Mouse (Mus musculus) spleen, postnatal 10 days (tissue): Measurements from ENCODE around the gene Rhoa.
"Not testable (repeated sequence)": the region's sequence is repeated elsewhere in the genome, so short reads cannot be mapped to it uniquely, and the experiment has no call there.

Experiments
- DNase-seq, 2 experiments: peaks; one replicate each; pipeline ENCODE4 v3.0.0; 2021 to 2022; ENCODE audit warnings: low spot score in 2 of 2

Gene Rhoa

DNA sequence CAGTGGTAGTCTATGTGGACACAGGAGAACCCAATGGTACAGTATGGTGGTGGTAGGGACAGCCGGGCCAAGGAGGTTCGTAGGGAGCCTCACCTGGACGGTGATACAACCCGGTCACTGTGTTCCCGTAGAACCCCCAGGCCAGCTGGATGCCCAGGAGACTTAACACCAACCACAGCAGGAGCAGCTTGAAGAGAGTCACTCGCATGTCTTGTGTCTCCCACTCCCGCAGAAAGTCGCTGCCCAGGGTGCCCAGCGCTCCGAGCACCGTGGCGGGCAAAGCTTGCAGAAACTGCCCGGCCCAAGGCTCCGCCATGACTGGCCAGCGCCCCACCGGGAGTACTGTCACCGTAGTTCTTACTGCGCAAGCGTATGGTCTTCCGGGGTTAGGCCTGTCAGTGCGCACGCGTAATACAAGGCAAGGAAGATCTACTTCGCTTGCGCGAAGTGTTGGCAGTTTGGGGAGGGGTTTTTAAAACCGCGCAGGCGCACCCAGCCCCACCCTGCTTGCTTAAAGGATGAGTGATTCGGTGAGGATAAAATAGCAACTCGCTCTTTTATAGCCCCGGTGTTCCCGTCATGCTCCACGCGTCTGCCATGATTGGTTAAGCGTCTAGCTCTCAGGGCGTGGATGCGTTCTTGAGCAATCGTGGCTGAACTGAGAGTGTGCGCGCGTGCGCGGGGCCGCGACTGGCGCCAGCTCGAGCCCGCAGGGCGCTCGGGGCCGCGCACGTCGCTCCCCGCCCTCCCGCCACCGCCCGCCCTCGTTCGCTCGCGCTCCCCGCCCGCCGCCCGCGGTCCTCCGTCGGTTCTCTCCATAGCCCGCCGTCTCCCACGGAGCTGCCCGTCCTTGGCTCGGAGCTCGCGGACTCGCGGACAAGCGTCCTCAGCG, at the start of gene Rhoa, which contains the start of gene Tcta:
TSS of gene Rhoa (plus strand) at position 501 of the 892 bp plus-strand sequence.
TSS of gene Tcta (minus strand) at position 532 of the 892 bp plus-strand sequence.
- peak; percentile 96 to 97 for DNase-seq

DNA sequence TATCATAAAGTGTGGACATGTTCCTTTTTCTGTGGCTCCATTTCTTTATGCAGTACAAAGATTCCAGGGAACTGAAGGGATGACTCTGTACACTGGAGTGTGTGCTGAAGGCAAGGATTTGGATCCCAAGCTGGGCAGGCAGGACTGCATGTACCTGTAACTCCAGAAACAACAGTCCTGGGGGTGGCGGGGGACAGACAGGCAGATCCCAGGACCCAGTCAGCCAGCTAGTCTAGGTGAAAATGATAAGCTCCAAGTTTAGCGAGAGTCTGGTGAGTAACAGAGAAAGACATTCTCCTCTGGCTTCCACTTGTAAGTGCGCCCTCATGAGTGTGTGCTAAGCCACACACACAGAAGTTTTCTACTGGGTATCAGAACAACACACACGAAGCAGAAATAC, 45.4 kb upstream of the Rhoa start:
- no peak for DNase-seq

DNA sequence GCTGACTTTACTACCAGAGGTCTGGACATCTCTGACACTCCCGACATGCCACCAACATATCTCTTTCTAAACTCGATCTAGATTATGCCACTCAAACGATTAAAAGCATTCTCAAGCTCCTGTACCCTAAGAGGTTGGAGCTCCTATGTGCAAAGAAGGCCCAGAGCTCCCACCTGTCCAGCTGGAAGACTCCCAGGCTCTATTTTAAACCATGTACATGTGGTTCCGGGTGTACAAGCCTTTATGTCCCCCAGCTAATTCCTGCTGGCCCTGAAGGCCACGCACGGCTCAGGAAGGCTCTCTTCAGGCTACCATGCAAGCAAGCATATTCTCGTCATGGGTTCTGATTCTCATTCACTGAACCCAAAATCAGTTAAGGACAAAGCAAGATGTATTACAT, 44.1 kb upstream of the Rhoa start:
- no peak for DNase-seq

DNA sequence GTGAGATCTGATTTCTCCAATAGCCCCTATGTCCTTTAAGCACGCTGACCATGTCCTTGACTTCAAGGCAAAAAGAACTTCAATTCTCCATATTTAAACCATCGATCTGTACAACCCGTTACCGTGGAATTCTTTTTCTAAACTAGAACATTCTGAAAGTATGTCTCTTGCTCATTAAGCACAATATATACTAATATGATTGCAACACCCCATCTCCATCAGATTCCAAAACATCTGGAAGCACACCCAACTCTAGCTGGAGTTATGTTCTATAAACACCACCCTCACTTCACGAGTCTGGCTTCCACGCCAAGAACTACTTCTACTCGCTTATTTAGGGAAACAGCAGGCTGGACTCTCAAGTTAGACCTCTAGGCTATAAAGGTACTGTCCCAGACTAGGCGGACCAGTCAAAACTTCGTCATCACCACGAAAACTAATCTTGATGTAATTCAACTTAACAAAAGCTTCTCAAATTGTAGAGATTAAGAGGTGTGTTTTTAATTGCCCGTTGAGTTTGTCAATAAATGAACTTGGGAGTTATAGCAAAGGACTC, 43.4 kb upstream of the Rhoa start:
- DNase-seq = no peak

DNA sequence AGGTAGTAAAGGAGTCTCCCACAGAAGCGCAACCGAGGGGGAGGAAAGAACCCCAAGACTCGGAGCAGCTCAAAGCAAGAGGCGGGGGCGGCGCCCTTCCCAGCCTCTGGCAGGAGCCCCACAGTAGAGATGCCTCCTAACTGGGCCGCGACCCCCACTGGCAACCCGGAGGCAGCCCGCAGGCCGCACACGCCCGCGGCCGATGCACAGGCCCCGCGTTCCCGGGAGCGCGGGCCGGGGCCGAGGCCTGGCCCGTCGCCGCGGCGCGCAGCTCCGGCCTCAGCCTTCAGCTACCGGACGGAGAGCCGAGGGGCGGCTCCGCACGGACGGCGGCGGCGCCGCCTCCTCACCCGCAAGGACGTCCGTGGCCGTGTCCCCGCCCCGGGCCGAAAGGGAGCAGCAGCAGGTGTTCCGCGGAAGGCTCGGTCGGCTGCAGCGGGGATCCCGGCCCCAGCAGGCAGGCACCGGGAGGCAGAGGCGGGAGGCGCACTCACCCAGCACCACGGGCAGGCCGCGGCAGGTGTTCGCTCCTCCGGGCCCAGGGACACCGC, 42.7 kb upstream of the Rhoa start:
- DNase-seq = no peak

DNA sequence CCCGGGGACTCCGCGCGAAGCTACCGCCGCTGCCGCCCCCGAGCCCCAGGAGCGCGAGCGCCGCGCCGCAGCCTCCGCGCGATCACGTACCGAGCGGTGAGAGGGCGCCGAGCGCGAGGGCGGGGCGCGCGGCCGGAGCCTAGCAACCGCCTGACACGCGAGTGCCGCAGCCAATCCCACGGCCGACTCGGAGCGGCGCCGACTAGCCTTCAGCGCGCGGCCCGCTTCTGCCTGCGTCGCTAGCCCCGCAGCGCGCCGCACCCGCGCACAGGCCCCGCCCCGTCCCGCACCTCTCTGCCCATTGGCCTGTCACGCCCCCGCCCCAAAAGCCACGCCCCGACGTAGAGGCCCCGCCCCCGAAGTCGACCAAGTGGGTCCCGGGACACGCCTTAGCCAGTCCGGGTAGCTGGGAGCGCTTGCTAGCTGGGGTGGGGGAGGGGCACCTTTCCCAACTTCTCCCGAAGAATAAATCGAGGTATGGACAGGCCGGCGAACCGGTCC, 42.2 kb upstream of the Rhoa start, which contains the start of gene Dag1:
TSS of gene Dag1 (minus strand) at position 269 of the 501 bp plus-strand sequence.
- DNase-seq = peak; percentile 98 to 99

DNA sequence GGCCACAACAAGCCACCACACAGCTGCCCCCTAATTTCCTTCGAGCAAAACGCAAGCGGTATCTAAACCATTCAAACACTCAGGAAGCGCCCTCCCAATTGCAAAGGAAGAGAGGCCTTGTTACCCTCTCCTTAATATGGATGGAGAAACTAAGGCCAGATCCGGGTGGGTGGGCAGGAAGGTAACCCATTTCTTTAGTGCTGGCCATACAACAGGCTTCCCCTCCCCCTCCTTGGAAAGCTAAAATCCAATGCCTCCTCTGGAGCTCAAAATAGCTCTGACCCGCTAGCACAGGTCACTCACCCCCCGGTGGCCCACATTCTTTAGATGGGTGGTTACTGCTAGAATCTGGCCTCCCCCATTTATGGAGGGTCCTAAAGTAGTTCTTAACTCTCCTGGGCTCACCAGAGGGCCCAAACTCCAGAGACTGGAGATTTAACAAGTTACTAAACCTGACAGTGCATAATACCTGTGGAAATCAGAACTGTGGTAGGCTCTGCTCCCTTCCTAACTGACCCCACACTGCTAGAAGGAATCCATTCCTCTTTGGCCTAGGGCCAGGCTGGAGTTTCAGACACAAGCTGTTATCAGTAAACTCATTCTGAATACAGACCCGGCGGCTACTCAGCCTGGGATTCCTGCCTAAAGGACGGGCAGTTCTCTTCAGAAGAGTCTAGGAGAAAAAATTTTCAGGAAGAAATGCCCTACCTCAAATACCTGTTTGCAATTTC, 41.6 kb upstream of the Rhoa start:
- peak in 1 of 2 experiments; percentile 36 for DNase-seq

DNA sequence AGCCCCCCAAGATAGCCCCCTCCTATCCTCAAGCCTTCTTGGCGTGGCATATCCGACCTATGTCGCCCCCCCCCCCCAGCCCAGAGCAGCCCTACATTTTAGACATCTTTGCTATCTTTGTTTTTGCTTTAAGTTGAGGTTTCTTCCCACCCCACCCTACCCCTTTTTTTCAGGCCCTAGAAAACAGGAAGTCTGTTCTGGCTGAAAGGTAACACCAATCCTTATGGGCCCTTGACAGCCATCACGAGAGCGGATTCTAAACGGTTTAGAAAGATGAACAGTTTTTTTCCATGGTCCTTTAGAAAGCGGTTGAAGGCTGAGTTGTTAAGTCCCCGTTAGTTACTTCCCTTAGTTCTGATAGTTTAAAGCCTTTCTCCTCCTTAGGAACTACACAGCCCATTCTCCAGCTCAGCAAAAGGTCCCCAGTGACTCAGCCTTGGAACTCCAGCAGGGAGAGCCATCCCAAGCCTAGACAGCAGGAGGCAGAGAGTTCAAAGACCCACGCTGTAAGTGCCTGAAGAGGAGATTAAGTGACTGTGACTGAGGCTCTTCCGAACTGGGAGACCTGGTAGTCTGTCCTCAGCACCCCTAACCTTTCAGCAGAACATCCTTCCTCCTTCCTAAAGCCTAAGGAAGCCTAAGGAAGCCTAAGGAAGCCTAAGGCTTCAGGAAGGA, 39.5 kb upstream of the Rhoa start:
- no peak for DNase-seq

DNA sequence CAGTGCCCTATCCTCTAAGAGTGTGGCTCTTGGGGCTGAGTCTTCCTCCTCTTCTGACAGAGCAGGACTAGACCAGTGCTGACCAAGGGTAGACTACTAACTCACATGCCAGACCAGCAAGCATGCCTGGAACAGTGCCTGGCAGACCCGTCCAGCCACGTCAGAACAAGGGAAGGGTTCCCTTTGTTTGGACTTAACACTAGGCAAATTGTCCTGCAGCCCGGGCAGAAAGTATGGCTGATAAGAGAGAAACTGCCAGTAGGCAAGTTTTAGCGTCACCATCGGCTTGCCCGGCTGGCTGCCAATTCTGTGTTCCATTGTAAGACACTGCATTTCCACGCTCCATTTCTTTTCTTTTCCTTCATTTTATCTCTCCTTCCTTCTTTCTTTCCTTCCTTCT, 38.2 kb upstream of the Rhoa start:
- DNase-seq = no peak

DNA sequence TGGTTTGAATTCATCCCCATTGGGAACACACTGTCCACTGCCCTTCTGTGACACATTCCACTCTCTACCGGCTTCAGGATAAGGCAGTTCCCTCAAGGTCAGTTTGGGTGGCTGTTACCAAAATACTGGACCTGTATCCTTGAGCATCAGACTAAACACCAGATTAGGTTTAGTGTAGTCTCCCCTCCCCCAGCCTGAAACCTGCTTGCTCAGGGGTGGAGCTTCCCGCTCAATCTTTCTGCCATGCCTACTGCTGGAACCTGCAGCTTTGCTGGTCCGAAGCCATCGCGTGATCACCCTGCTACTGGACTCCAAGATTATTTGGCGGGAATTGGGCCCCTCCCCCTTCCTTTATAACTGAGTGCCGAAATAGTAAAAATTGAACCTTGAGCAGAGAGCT, 37.2 kb upstream of the Rhoa start:
- DNase-seq = not testable (repeated sequence)

DNA sequence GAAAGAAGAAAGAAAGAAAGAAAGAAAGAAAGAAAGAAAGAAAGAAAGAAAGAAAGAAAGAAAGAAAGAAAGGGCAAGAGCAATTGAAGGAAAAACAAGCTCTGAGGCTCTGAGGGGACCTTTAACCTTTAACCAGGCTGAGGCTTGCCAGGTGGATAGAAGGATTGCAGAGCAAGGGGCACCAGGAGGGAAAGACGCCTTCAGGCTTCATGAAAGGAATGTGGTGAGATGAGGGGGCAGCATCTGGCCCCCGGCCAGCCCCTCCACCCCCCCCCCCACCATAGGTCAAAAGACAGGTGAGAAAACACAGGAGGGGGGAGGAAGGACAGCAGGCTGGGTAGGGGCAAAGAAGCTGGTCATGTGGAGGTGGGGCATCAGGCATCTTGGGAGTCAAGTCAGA, 34.0 kb upstream of the Rhoa start:
- no peak for DNase-seq

DNA sequence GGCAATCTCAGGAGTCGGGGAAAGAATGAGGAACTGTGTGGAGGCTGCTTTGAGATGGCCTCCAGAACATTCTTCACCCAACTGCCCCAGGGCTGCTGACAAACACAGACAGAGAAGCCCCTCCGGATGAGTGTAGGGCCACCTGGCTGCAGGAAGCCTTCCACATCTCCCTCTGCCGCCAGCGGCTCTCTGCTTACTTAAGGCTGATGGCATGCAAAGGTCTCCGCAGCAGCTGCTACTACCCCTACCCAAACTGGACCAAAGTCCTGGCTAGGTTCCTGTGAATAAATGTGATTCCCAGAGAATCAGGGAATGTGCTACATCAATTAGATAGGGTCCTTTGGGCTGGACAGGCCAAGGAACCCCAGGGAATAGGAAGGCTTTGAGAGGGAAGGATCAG, 33.2 kb upstream of the Rhoa start:
- DNase-seq = no peak

DNA sequence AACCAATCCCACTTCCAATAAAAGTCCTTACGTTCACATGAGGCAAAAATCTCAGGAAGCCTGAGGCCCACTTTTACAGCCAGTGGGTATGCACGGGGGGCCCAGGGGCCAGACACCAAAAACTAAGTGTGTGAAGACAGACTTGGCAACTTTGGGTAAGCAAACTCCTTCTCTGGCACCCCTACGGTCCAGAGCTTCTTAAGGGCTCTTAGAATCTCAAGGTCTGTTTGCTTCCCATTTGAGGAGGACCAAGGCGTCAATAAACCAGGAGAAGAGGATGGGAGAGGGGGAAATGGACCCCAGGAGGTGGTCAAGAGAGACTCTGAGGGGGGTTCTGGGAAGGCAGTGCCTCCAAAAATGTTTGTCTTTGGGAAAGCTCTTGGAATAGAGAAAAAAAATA, 32.4 kb upstream of the Rhoa start:
- no peak for DNase-seq

DNA sequence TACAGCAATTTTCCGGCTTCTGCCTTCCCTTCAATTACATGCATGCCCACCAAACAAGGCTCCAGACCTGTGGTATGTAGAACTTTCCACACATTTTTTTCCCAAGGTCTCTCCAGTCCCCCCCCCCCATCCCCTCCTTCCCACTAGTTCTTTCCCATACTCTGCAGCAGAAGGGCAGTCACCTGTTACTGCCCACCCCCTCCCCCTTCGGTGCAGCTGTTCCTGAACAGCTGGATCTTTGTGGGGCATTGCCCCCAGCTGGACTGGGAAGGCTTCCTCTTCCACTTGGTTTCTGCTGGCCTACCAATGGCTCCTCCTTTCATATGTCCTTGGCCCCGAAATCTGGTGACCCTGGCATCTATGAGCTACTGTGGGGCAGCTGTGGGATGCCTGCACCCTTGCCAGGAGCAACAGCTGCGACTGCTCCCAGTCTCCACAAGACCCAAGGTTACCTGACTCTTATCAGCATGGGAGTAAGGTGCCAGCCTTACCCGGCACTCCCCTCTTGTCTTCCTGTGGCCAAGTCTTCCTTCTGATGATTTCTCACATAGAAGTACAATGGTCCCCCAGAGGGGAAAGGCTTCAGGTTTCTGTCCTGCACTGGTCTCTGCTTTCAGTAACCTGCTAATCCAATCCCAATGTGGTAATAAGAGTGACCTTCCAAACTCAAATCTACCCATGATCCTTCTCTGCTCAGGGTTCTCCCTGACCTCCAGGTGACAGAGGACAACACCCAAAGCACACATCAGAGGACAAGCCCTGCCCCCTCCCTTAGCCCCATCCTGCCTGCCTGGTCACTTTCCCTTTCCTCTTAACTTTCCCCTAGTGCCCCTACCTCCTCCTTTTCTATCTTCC, 31.2 kb upstream of the Rhoa start:
- DNase-seq = no peak

DNA sequence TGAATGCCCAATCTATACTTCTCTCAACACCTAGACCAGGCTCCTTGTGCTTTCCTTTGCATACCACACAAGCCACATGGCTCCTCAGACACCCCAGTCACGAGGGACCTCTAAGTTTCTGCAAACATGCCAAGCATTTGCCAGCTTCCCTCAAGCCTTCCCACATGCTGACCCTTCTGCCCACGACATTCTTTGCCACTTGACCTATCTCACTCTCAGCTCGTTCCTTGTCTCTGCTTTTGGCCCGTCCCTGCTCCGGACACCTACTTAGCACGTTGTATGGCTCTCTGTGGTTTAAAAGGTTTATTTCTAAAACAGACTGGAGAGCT, 30.6 kb upstream of the Rhoa start:
- DNase-seq = no peak

DNA sequence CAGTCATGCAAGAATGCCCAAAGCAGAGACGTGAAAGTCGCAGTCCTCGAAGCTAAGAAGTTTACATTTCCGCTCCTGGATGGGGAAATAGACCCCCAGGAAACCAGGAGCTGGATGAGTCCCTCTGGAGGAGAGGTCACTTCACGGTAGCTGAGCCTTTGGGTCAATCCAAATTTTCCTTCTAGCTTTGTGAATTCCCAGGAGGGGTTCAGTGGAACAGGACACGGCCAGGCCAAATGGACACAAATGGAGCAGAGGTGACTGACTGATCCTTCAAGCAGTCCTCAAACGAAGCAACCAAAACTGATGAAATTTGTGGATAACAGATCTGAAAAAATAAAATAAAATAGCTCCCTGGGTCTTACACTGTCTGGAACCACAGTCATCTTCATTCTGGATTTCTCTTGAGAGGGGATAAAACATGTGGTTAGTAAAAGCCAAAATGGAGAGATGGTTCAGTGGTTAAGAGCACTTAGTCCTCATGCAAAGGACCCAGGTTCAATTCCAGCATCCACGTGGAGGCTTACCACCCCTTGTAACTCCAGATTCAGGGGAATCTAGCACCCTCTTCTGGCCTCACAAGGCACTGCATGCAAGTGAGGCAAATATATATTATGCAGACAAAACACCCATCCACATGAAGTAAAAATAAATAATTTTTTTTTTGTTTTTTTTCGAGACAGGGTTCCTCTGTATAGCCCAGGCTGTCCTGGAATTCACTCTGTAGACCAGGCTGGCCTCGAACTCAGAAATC, 27.1 kb upstream of the Rhoa start:
- peak; percentile 37 to 77 for DNase-seq

DNA sequence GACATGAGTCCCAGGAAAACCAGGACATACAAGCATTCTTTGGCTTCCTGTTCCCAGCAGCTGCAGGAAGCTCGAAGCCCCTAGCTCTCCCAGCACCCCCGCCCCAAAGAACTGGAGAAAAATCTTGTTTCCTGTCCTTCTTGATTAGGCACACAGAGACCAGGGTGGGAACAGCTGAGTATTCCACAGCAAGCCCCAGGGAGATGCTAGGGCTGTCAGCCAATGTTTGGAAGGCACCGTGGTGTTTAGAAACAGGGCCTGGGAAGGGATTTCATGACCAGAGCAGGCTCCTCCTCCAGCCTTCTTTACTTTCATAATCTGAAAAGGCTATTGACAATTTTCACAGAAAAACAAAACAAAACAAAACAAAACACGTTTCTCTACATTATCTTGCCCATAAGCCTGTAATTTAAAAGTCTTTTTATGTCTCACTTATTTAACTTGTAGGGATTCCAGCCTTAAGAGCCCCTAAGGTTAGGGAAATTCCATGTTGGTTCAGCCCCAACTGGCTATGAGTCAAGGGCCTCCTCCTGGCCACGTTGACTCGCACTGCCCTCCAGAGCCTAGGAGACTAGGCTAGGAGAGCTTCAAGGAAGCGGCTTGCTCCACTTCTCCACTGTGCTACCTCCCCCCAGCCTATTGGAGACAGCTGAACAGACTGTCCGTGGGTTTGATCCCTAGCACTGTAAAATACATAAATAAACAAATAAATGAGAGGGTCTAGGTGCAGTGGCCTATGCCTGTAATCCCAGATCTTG, 25.7 kb upstream of the Rhoa start:
- no peak for DNase-seq

DNA sequence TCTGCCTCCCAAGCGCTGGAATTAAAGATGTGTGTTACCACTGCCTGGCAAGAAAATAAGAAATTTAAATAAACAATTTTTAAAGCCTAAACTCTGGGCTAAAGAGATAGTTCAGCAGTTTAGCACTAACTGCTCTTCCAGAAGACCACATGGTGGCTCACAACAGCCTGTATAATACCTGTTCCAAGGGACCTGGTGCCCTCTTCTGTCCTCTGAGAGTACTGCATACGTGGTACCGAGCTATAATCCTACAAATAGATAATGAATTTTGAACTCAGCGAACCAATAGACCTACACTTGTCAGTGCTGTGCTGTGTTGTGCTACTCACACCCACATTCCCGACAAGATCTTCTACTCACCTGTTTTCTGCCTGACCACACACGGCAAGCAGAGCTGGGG, 21.5 kb upstream of the Rhoa start:
- DNase-seq = peak; percentile 75 to 89
